Mouse (Mus musculus) heart, postnatal 25 days (tissue): ENCODE results near the gene Tmem39b. TPM values are rescaled to one million over a fixed set of nuclear protein-coding genes. Genes with fewer than 3 reads are reported as not detected.

Source experiments
- DNase-seq: peaks from one replicate; pipeline ENCODE4 v3.0.0; 2022; ENCODE audit warnings: low spot score
- intact Hi-C: fragments of 180-260 bp; cut with DNase I; formaldehyde crosslinking; loops from one replicate; pipeline ENCODE4 v1.15.1; 2025
- microRNA-seq: library from miRNA; unstranded; fragments of <30 nt; microRNA quantifications from one replicate; pipeline ENCODE4 v1.2.0, GENCODE M21; 2022
- total RNA-seq, 2 experiments: library from RNA; stranded (reverse); gene quantifications; 2 replicates each; pipeline ENCODE4 v1.2.3; 2021

The Tmem39b gene
- total RNA-seq, 2 experiments from 2014 or later: 5.3 to 5.7 TPM

GRCm38 (mm10) chr4:129633852-129634251 is 62.8 kb downstream of the Tmem39b start:
- intact Hi-C loops: no loop called here
- DNase-seq: no peak

- intact Hi-C loops: no loop called here
- DNase-seq: no peak
Observed at GRCm38 (mm10) chr4:129631867-129632266, 64.8 kb downstream of the Tmem39b start.

- DNase-seq: no peak
Observed at GRCm38 (mm10) chr4:129630944-129631343, 65.7 kb downstream of the Tmem39b start.

More at GRCm38 (mm10) chr4:129630944-129631343, 65.7 kb downstream of the Tmem39b start:
- intact Hi-C loops: no loop called here

Small RNA genes within 50 kb of the gene (microRNA-seq; reads per million reads assigned to microRNA genes)
- not detected for gene Mir7016

Other genes with a start within 250 kb of the Tmem39b start
- gene Bsdc1, start 235.3 kb downstream of the Tmem39b start, total RNA-seq: 10 to 100 TPM; 40.6 to 45.6 TPM
- gene Tssk3, start 205.8 kb downstream of the Tmem39b start, total RNA-seq: not detected
- not detected for gene Fam229a, start 205.6 kb downstream of the Tmem39b start, total RNA-seq
- gene Marcksl1, start 183.3 kb downstream of the Tmem39b start, total RNA-seq: 1 to 10 TPM; 6.8 to 7.8 TPM
- gene Hdac1, start 154.1 kb downstream of the Tmem39b start, total RNA-seq: 10 to 100 TPM; 15.9 to 18.6 TPM
- gene Lck, start 123.2 kb downstream of the Tmem39b start, total RNA-seq: 1 to 10 TPM in 1 of 2 experiments, under 1 TPM in 1; 0.47 to 1.2 TPM
- gene Fam167b, start 118.3 kb downstream of the Tmem39b start, total RNA-seq: 1 to 10 TPM in 1 of 2 experiments, under 1 TPM in 1; 0.70 to 1.0 TPM
- 100 to 1,000 TPM; 119 to 129 TPM for gene Eif3i, start 96.2 kb downstream of the Tmem39b start, total RNA-seq
- 10 to 100 TPM; 38.5 to 42.3 TPM for gene Tmem234, start 96.2 kb downstream of the Tmem39b start, total RNA-seq
- gene Dcdc2b, start 82.6 kb downstream of the Tmem39b start, total RNA-seq: 1 to 10 TPM in 1 of 2 experiments, under 1 TPM in 1; 0.61 to 1.5 TPM
- gene Iqcc, start 77.7 kb downstream of the Tmem39b start, total RNA-seq: 10 to 100 TPM; 17.2 to 19.1 TPM
- 10 to 100 TPM; 25.3 to 28.5 TPM for gene Ccdc28b, start 72.9 kb downstream of the Tmem39b start, total RNA-seq
- gene Txlna, start 55.8 kb downstream of the Tmem39b start, total RNA-seq: 10 to 100 TPM; 26.2 to 27.3 TPM
- gene Kpna6, start 24.1 kb downstream of the Tmem39b start, total RNA-seq: 10 to 100 TPM; 71.7 to 79.6 TPM
- gene Khdrbs1, start 45.5 kb upstream of the Tmem39b start, total RNA-seq: 10 to 100 TPM; 38.0 to 46.9 TPM
- gene Ptp4a2, start 114.4 kb upstream of the Tmem39b start, total RNA-seq: 100 to 1,000 TPM; 192 to 205 TPM
- gene Spocd1, start 232.4 kb upstream of the Tmem39b start, total RNA-seq: under 1 TPM in 1 of 2 experiments, not detected in 1; 0.08 TPM